In genomic region chr8:89016465-89017070, GRCm38 (mm10) we compare ENCODE assay signal across 17 mouse cellular contexts. TPM values are rescaled to one million over a fixed set of nuclear protein-coding genes. Genes with fewer than 3 reads are reported as not detected.
"Had no signal": no experiment of that assay in that cellular context is flagged by ENCODE, and none has a peak within 500 bp of the region (broad histone marks: within the 10 kb centered on the region; RNA-seq: fewer than 3 reads in every experiment).

No protein-coding gene starts in this region.

- H3K4me3 ChIP-seq: intestine, embryonic 15.5 days; layer of hippocampus, adult 2 months; limb, embryonic 12.5 days; midbrain, embryonic 10.5 days; myocyte; neural tube, embryonic 15.5 days had no signal

- DNase-seq: kidney, adult 8-10 months; kidney, postnatal 4 days; lung, adult 18-20 months; lung, postnatal 4 days; midbrain, embryonic 14.5 days; right cerebral cortex, postnatal 4 days; spleen, adult 18-20 months; thymus, adult 18-20 months; thymus, postnatal 14 days had no signal

- H3K27ac ChIP-seq: intestine, embryonic 15.5 days; layer of hippocampus, adult 2 months; limb, embryonic 12.5 days; liver, embryonic 14.5 days; midbrain, embryonic 10.5 days; neural tube, embryonic 15.5 days had no signal

- H3K4me2 ChIP-seq: intestine, embryonic 15.5 days; limb, embryonic 12.5 days; neural tube, embryonic 15.5 days had no signal

- H3K9me3 ChIP-seq: intestine, embryonic 15.5 days; limb, embryonic 12.5 days; midbrain, embryonic 10.5 days; neural tube, embryonic 15.5 days had no signal

- H3K9ac ChIP-seq: intestine, embryonic 15.5 days; limb, embryonic 12.5 days; liver, embryonic 14.5 days; neural tube, embryonic 15.5 days had no signal

- ATAC-seq: intestine, embryonic 15.5 days had no signal

- H3K36me3 ChIP-seq: intestine, embryonic 15.5 days; limb, embryonic 12.5 days; midbrain, embryonic 10.5 days; neural tube, embryonic 15.5 days had no signal

- H3K27me3 ChIP-seq: intestine, embryonic 15.5 days; neural tube, embryonic 15.5 days had no signal

RNA-seq across cellular contexts. Expression of gene Sall1, which starts 27.4 kb away (rescaled TPM):
- total RNA-seq: megakaryocyte, adult 5-6 weeks had no signal
- polyA plus RNA-seq: myocyte had no signal
